Mouse (Mus musculus) right cerebral cortex, postnatal 25 days (tissue): ENCODE measurements around the gene Gabbr1.

Experiments
- DNase-seq: peaks from one replicate; pipeline ENCODE4 v3.0.0; 2022

Gene Gabbr1

DNA sequence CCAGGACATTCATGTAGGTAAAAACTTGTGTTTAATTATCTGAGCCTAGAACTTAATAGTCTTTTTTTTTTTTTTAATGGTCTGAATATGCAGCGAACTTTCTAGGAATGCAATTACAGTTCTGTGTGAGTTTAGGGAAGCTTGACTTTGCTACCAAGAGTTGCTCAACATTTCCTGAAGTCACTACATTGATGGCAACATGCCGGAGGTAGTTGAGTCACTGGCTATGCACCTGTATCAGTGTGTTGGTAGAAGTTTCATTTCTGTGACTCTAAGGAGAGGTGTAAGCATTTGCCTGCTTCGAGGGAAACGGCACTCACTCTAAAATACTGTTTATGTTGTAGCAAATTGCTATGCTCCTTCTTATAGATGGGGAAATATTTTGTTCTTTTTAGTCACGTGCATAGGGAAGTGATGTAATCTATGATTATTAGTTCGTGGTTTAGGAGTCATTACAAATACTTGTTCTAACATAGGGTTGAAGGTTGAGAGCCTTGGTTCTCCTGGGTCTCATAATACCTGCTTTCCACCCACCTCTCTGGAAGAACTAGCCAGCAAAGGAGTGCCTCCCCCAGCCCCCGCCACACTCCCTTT is 1.0 kb upstream of the Gabbr1 start:
- no peak for DNase-seq

DNA sequence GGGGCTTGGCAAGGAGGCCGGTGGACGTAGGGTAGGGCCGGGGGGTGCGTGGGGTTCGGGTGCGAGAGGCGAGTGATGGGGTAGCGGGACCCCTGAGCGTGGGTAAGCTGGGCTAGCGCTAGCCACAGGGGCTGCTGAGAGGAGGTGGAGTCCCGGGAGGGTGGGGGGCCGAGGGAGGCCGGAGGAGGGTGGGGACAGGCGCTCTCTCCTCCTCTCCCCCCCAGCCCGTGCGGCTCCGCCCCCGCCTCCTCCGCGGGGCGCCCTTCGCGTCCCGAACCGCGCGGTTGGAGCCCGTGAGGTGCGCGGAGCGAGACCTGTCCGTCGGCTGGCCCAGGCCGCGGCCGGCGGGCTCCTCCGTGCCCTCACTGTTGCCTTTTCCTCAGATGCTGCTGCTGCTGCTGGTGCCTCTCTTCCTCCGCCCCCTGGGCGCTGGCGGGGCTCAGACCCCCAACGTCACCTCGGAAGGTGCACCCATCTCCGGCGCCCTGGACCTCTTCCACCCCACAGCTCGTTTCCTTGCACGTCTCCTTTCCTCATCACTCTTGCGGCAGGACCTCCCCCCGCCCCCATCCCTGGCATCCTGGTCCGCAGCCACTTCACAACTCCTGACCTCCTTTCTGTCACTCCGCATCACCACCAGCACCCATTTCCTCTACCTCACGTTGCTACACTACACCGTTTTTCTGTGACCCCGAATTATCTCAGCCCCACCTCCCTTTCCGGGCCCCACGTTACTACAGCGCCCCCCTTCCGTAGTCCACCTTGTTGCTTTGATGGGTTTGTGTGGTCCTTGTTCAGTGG is 746 bp downstream of the Gabbr1 start:
- peak; percentile 66 for DNase-seq

DNA sequence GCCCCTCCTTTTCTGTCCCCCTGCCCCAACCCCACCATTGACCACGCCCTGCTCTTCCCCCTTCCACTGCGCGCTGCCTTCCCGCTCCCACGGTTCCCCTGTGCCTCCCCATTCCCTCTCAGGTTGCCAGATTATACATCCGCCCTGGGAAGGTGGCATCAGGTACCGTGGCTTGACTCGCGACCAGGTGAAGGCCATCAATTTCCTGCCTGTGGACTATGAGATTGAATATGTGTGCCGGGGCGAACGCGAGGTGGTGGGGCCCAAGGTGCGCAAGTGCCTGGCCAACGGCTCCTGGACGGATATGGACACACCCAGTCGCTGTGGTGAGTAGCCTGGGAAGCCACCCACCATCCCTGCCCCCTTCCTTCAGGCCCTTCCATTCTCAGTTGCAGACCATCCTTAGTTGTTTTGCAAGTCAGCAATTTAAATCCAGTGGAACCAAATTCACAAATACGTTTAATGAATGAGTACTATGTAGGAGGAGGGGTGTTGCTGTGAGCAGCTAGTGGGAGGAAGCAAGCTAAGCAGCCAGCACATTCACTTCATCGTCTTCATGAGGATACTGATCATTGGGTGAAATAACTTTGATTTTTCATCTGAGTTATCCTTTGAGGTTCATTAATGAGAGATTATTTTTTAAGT is 1.7 kb downstream of the Gabbr1 start:
- no peak for DNase-seq

DNA sequence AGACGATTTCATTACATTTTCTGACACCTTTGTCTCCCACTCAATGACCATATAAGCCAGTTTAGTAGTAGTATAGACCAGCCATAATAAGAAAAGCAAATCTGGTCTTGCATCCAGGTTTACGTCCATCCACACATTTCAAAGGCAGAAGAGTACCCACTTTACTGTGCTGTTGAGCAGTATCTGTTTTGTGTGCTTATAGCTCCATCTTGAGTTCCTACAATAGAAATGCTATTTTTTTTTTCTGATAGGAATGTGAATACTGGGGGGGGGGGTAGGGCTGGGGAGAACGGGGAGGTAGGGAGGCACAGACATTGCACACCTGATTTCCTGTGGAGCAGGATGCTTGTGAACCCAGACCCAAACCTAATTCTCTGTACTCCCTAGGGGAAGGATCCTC is 2.2 kb downstream of the Gabbr1 start:
- no peak for DNase-seq

DNA sequence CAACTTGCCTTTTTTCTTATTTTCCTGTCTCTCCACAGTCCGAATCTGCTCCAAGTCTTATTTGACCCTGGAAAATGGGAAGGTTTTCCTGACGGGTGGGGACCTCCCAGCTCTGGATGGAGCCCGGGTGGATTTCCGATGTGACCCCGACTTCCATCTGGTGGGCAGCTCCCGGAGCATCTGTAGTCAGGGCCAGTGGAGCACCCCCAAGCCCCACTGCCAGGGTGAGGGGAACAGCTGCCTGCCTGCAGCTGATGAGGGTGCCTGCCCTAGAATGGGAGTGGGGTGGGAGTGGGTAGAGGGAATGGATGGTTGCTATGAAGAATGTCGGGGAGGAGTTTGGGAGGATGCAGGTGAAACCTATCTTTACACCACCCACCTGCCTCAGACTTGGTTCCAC is 2.6 kb downstream of the Gabbr1 start:
- no peak for DNase-seq

DNA sequence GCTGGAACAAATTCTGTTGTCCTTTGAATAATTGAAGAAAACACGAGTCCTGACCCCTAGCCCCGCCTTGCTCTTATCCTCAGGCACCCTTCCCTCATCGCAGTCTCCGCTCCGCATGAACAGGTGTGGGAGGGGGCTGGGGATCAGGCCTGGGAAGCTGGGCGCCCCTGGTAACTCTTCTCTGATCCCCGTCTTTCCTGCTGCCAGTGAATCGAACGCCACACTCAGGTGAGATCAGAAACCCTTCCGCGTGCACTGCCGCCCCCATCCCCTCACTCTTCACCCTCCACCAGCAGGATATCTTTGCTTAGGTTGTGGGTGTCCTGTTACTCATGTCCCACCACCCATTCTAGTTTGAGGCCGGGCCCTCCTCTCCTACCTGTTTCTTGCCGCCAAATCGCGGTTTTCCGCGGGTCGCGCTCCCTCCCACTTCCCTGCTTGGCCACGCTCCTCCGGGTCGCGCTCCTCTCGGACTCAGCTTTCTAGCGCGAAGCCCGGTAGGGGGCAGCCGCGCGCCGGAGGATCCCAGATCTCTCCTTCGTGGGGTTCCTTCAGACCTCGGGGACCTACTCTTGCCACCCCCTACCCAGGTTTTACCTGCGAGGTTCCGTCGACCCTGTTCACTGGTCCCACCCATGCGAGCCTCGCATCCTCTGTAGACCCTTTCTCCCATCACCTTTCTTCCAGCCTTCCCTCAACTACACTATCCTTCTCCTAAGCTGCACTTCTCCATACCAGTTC is 4.0 kb downstream of the Gabbr1 start:
- peak; percentile 84 for DNase-seq

GRCm38 (mm10) chr17:37050399-37050798 is 4.6 kb downstream of the Gabbr1 start:
- DNase-seq = peak; percentile 94

GRCm38 (mm10) chr17:37050876-37051275 is 5.1 kb downstream of the Gabbr1 start:
- no peak for DNase-seq

- DNase-seq = no peak
Measured at GRCm38 (mm10) chr17:37051745-37052144, 6.0 kb downstream of the Gabbr1 start.

GRCm38 (mm10) chr17:37056957-37057356 is 11.2 kb downstream of the Gabbr1 start:
- no peak for DNase-seq

- no peak for DNase-seq
Measured at GRCm38 (mm10) chr17:37061435-37061834, 15.7 kb downstream of the Gabbr1 start.

- no peak for DNase-seq
Measured at GRCm38 (mm10) chr17:37062101-37062641, 16.4 kb downstream of the Gabbr1 start.

DNA sequence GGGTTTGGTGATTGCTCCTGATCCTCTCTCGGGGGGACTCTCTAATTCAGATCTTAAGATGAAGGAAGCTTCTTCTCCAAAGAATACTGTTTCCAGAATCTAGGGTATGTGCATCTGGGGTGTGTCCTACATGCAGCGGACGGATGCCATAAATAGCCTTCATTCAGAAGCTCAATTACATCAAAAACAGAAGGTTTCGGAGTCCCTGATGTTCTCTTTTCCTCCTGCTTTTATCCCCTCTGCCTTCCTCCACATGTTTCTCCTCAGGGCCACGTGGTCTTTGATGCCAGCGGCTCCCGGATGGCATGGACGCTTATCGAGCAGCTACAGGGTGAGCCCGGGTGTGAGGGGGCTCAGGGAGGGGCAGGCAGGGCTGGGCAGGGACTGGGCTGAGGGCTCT is 17.3 kb downstream of the Gabbr1 start:
- DNase-seq = no peak

DNA sequence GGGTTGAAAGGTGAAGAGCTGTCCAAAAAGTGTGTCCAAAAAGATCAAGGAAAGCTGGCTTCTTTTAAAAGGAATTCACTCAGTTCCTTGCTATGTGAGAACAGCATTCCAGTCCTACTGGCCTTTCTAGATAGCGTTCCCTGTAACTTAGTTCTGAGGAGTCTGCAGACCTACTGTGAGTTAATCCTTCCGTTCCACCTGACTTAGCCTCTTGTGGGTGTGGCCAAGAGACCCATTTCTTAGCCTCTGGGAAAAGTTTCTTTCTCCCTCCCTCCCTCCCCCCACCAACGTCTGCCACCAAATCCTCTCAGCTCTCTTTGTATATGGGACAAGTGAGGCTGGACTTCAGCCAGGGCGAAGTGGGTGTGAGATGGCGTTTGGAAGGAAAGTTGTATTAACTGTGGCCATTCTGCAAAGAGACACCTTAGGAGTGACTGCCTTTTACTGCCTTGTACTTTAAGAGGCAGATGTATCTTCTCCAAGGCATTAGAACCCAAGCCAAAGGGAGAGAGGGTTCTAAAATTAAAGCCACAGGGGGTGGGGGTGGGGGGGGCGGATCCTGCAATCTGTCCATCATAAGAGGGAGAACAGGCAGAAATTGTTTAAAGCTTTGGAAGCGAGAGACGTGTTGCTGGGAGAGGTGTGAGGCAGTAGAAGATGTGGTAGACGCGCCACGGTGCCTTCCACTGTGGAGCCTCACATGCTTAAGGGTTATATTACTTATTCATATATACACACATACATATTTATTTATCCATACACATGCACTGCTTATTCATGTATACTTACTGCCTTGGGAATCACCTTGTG is 18.1 kb downstream of the Gabbr1 start:
- DNase-seq = no peak

GRCm38 (mm10) chr17:37065993-37066392 is 20.2 kb downstream of the Gabbr1 start:
- no peak for DNase-seq

- DNase-seq = peak; percentile 4
Measured at GRCm38 (mm10) chr17:37067861-37068260, 22.1 kb downstream of the Gabbr1 start.

- DNase-seq = peak; percentile 5
Measured at GRCm38 (mm10) chr17:37070121-37070520, 24.4 kb downstream of the Gabbr1 start.

- no peak for DNase-seq
Measured at GRCm38 (mm10) chr17:37072080-37072729, 26.4 kb downstream of the Gabbr1 start.

DNA sequence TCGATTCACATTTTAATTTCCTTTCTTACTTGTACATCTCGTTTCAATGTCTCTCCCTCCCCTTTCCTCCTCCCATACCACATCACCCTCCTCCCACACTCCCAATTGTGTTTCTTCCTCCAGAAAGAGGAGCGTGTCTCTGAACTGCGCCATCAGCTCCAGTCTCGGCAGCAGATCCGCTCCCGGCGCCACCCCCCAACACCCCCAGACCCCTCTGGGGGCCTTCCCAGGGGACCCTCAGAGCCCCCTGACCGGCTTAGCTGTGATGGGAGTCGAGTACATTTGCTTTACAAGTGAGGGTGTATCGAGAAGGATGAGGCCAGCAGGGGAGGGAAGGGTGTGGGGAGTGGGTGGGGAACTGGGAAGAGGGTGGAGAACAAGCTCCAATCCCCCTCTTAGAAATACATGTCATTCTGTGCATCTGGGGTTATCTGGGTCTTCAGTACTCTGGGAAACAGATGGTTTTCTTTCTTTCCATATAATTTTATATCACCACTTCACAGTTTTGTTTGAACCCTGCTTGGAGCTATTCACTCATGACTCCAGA is 27.0 kb downstream of the Gabbr1 start:
- DNase-seq = peak; percentile 20

DNA sequence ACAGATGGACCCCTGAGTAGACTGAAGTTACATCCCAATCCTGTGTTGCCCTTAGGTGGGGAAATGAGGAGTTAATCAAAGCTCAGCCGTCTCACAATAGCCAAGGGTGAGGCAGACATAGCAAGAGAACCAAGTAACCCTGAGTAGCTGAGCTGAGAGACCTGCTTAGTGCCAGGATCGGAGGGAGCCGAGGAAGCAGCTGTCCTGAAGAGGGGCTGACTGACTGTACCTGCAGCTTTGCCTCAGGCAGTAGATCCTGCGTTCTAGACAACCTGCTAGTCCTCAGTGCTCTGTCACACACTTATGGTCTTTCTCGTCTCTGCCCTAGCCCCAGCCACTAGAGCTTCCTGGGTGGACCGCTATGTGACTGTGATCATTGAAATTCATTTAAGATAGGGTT is 29.4 kb downstream of the Gabbr1 start:
- no peak for DNase-seq

GRCm38 (mm10) chr17:37075766-37076165 is 30.0 kb downstream of the Gabbr1 start:
- DNase-seq = no peak
